Mouse (Mus musculus): ENCODE measurements around the gene Treml1. TPM values are rescaled to one million over a fixed set of nuclear protein-coding genes. Genes with fewer than 3 reads are reported as not detected.
"Not testable (repeated sequence)": the region's sequence is repeated elsewhere in the genome, so short reads cannot be mapped to it uniquely, and the experiment has no call there.

Treml1 gene
- 2.9 TPM in 1 of 2 replicates, not detected in the other for total RNA-seq (2014; rRNA removed; ENCODE audit: low replicate concordance)
- polyA plus RNA-seq (2015; fragmentation: Nextera tagmentation; extraction: Ambion mirVana), result 0.44 and 0.57 TPM in 2 replicates

DNA sequence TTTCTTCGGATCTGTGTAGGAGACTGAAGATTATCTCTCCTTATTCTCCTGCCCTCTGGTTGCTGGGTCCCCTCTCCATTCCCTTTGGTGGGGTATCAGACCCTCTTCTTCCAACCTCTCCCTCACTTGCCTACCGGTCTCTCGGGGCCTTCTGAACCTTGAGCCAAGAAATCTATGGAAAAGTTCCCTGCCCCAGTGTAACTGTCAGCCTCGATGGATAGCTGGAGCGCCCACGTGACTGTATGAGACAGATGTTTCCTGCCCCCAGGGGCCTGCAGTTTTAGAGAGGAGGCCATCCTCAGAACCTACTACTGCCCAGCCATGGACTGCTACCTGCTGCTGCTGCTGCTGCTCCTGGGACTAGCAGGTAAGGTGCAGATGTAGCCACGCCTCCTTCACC is at the start of gene Treml1:
TSS of gene Treml1 (plus strand) at position 301 of the 400 bp plus-strand sequence.
- ATAC-seq (ENCODE audit: insufficient read depth, low read depth), result no peak

GRCm38 (mm10) chr17:48312124-48312523 is 47.6 kb upstream of the Treml1 start:
- DNase-seq (ENCODE audit: low spot score) (no peak), ATAC-seq (ENCODE audit: insufficient read depth, low read depth) (no peak)
- no peaks in the 10 kb centered on the region for H3K27me3 ChIP-seq (ENCODE audit: control insufficient read depth, insufficient read depth, low read length)
- H3K4me2 ChIP-seq (ENCODE audit: low read depth, low read length), result no peak overlapping the region
- 80% methylated on average over 2 of the region's 2 CpGs for WGBS
- H3K27ac ChIP-seq (ENCODE audit: low read depth), result no peak overlapping the region
- no peak overlapping the region for H3K4me3 ChIP-seq (ENCODE audit: low read depth, low read length)
- no peak overlapping the region for H3K9ac ChIP-seq (replicated peaks; ENCODE audit: low read depth, low read length)
- no peaks in the 10 kb centered on the region for H3K9me3 ChIP-seq (replicated peaks; ENCODE audit: control insufficient read depth, low read length)
- H3K4me1 ChIP-seq (ENCODE audit: control insufficient read depth, insufficient read depth), result no peaks in the 10 kb centered on the region
- TF ChIP-seq EP300 (IDR thresholded peaks at IDR 0.05; ENCODE audit: low read depth) (no peak), CTCF (IDR thresholded peaks at IDR 0.05; ENCODE audit: low read depth) (no peak)
- no peaks in the 10 kb centered on the region for H3K36me3 ChIP-seq (replicated peaks; ENCODE audit: control insufficient read depth, insufficient read depth, low read length)

More for the DNA sequence above, at the start of gene Treml1:
- Histone ChIP-seq H3K4me2 (ENCODE audit: low read depth, low read length) (no peak within 1 kb of the TSS), H3K9me3 (replicated peaks; ENCODE audit: control insufficient read depth, low read length) (no peaks in the 10 kb centered on the region), H3K27me3 (ENCODE audit: control insufficient read depth, insufficient read depth, low read length) (no peaks in the 10 kb centered on the region), H3K27ac (ENCODE audit: low read depth) (no peak within 1 kb of the TSS), H3K4me1 (ENCODE audit: control insufficient read depth, insufficient read depth) (peaks cover 15% of the 10 kb centered on the region), H3K9ac (replicated peaks; ENCODE audit: low read depth, low read length) (no peak within 1 kb of the TSS), H3K4me3 (ENCODE audit: low read depth, low read length) (no peak within 1 kb of the TSS), H3K36me3 (replicated peaks; ENCODE audit: control insufficient read depth, insufficient read depth, low read length) (no peaks in the 10 kb centered on the region)
- WGBS, result 65% methylated on average over 7 of the region's 7 CpGs
- TF ChIP-seq CTCF (IDR thresholded peaks at IDR 0.05; ENCODE audit: low read depth) (no peak), EP300 (IDR thresholded peaks at IDR 0.05; ENCODE audit: low read depth) (no peak)
- DNase-seq (ENCODE audit: low spot score), result no peak

- H3K4me1 ChIP-seq (ENCODE audit: control insufficient read depth, insufficient read depth); H3K9ac ChIP-seq (replicated peaks; ENCODE audit: low read depth, low read length); H3K36me3 ChIP-seq (replicated peaks; ENCODE audit: control insufficient read depth, insufficient read depth, low read length); H3K27me3 ChIP-seq (ENCODE audit: control insufficient read depth, insufficient read depth, low read length); H3K27ac ChIP-seq (ENCODE audit: low read depth); ATAC-seq (ENCODE audit: insufficient read depth, low read depth); H3K4me2 ChIP-seq (ENCODE audit: low read depth, low read length); H3K9me3 ChIP-seq (replicated peaks; ENCODE audit: control insufficient read depth, low read length); H3K4me3 ChIP-seq (ENCODE audit: low read depth, low read length); DNase-seq (ENCODE audit: low spot score): not testable (repeated sequence)
- WGBS, result 72% methylated on average over 3 of the region's 3 CpGs
Measured at GRCm38 (mm10) chr17:48315905-48316579, 43.7 kb upstream of the Treml1 start, which contains the start of gene B430306N03Rik. Gene B430306N03Rik (plus strand): TSS chr17:48316141.

- Histone ChIP-seq H3K4me1 (ENCODE audit: control insufficient read depth, insufficient read depth) (no peaks in the 10 kb centered on the region), H3K9ac (replicated peaks; ENCODE audit: low read depth, low read length) (no peak overlapping the region), H3K36me3 (replicated peaks; ENCODE audit: control insufficient read depth, insufficient read depth, low read length) (no peaks in the 10 kb centered on the region), H3K4me2 (ENCODE audit: low read depth, low read length) (no peak overlapping the region), H3K27me3 (ENCODE audit: control insufficient read depth, insufficient read depth, low read length) (no peaks in the 10 kb centered on the region), H3K9me3 (replicated peaks; ENCODE audit: control insufficient read depth, low read length) (no peaks in the 10 kb centered on the region), H3K27ac (ENCODE audit: low read depth) (no peak overlapping the region), H3K4me3 (ENCODE audit: low read depth, low read length) (no peak overlapping the region)
- TF ChIP-seq EP300 (IDR thresholded peaks at IDR 0.05; ENCODE audit: low read depth) (no peak), CTCF (IDR thresholded peaks at IDR 0.05; ENCODE audit: low read depth) (no peak)
- DNase-seq (ENCODE audit: low spot score) (no peak), ATAC-seq (ENCODE audit: insufficient read depth, low read depth) (no peak)
- WGBS, result 93% methylated on average over 1 of the region's 1 CpGs
Measured at GRCm38 (mm10) chr17:48318686-48319085, 41.0 kb upstream of the Treml1 start.

DNA sequence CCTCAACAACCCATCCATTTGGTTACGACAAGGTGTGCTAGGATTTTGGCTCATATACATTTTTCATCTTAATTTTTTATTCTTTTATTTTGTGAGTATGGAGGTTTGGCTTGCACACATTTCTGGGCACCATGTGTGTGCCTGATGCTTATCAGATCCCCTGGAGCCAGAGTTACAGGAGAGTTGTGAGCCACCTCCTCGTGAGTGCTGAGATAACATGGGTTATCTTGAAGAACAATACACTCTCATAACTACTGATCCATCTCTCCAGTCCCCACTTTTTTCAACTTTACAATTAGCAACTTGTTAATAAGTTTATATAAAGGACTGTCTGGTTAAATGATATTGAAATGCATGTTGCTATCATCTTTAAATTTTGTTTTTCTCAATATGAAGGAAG is 38.4 kb upstream of the Treml1 start:
- H3K4me2 ChIP-seq (ENCODE audit: low read depth, low read length), result no peak overlapping the region
- TF ChIP-seq EP300 (IDR thresholded peaks at IDR 0.05; ENCODE audit: low read depth), result no peak
- TF ChIP-seq CTCF (IDR thresholded peaks at IDR 0.05; ENCODE audit: low read depth), result no peak
- no peak overlapping the region for H3K9ac ChIP-seq (replicated peaks; ENCODE audit: low read depth, low read length)
- H3K36me3 ChIP-seq (replicated peaks; ENCODE audit: control insufficient read depth, insufficient read depth, low read length), result no peaks in the 10 kb centered on the region
- H3K4me1 ChIP-seq (ENCODE audit: control insufficient read depth, insufficient read depth), result no peaks in the 10 kb centered on the region
- no peak overlapping the region for H3K4me3 ChIP-seq (ENCODE audit: low read depth, low read length)
- no peak for ATAC-seq (ENCODE audit: insufficient read depth, low read depth)
- WGBS, result 53% methylated on average over 2 of the region's 2 CpGs
- no peak for DNase-seq (ENCODE audit: low spot score)
- no peaks in the 10 kb centered on the region for H3K27me3 ChIP-seq (ENCODE audit: control insufficient read depth, insufficient read depth, low read length)
- H3K27ac ChIP-seq (ENCODE audit: low read depth), result no peak overlapping the region
- H3K9me3 ChIP-seq (replicated peaks; ENCODE audit: control insufficient read depth, low read length), result no peaks in the 10 kb centered on the region

DNA sequence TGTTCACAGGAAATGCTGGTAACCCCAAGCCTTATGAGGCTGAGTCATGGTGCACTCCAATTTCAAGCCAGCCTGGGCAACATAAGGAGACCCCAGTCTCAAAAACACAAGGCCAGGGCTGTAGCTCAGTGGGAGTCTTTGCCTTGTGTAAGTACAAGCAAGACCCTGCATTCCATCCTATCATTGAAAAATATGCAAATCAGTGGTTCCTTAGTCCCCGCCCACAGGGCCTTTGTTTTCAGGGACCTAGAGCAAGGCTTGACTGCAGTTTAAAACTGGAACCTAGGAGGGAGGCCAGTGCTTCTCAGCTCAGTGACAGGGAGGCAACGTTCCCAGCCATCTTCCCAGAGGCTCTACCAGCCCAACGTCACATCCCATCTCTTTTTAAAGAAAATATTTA is 36.5 kb upstream of the Treml1 start:
- Histone ChIP-seq H3K36me3 (replicated peaks; ENCODE audit: control insufficient read depth, insufficient read depth, low read length) (no peaks in the 10 kb centered on the region), H3K4me3 (ENCODE audit: low read depth, low read length) (no peak overlapping the region), H3K4me1 (ENCODE audit: control insufficient read depth, insufficient read depth) (no peaks in the 10 kb centered on the region), H3K27me3 (ENCODE audit: control insufficient read depth, insufficient read depth, low read length) (no peaks in the 10 kb centered on the region), H3K4me2 (ENCODE audit: low read depth, low read length) (no peak overlapping the region), H3K9ac (replicated peaks; ENCODE audit: low read depth, low read length) (no peak overlapping the region), H3K9me3 (replicated peaks; ENCODE audit: control insufficient read depth, low read length) (no peaks in the 10 kb centered on the region), H3K27ac (ENCODE audit: low read depth) (no peak overlapping the region)
- no peak for DNase-seq (ENCODE audit: low spot score)
- TF ChIP-seq EP300 (IDR thresholded peaks at IDR 0.05; ENCODE audit: low read depth), result no peak
- no peak for TF ChIP-seq CTCF (IDR thresholded peaks at IDR 0.05; ENCODE audit: low read depth)
- no peak for ATAC-seq (ENCODE audit: insufficient read depth, low read depth)
- WGBS, result 80% methylated on average over 3 of the region's 3 CpGs

Measured in heart, postnatal 0 days (tissue).